Mouse (Mus musculus) bone marrow macrophage, adult 2 months (primary cell): ENCODE results near the gene Acot12.

Experiments
- CTCF ChIP-seq: IDR thresholded peaks from 2 replicates; pipeline ENCODE4 v1.5.1; 2012; ENCODE audit warnings: low read depth, mild to moderate bottlenecking, low read length, moderate library complexity
- POLR2A ChIP-seq: IDR thresholded peaks from 2 replicates; pipeline ENCODE4 v1.6.1; 2012; ENCODE audit warnings: mild to moderate bottlenecking, low read depth, low read length, borderline replicate concordance

DNA sequence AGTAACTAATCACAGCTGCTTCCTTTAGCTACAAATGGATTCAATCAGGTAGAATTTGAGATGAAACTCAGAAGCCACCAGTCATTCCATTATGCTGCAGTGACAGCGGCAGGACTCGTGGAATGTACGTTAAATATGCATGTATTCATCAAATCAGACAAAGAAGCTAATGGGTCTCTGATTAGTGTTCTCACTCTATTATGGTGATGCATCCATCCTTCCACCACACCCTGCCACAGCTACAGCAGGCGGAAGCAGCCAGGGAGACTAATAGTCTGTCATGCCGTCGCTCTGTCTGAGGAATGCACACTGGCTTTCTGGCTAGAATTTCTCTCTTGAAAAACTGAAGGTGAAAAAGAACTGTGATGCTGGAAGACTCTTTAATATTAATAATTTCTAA lies 54.7 kb downstream of the Acot12 start:
- no peak for TF ChIP-seq CTCF
- TF ChIP-seq POLR2A: no peak
